Mouse (Mus musculus) kidney, postnatal 25 days (tissue): Measurements from ENCODE around the gene Arfgef3.
A peak's percentile ranks its signal among the peaks of the same experiment; 100 is the strongest.
"Not testable (repeated sequence)": the region's sequence is repeated elsewhere in the genome, so short reads cannot be mapped to it uniquely, and the experiment has no call there.

ENCODE experiments used
- DNase-seq, 2 experiments: peaks; one replicate each; pipeline ENCODE4 v3.0.0; 2021; ENCODE audit warnings: mixed read lengths in 2 of 2

The Arfgef3 gene

DNA sequence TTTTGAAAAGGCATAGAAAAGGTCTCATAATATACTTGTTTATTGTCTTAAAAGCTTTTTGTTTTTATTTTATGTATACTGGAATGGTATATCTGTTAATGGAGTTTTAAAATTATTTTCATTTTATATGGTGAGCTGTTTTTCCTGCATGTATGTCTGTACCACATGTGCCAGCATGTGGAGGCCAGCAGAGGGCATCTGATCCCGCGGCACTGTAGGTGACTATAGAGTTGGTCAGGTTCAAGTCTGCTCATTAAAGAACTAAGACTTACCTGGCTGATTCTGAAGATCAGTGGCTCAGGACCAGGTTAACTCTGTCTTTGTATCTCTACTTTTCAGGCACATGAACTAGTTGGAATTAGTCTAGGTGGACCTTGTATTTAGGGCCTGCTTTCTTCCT is 171.2 kb downstream of the Arfgef3 start:
- peak in 1 of 2 experiments; percentile 18 for DNase-seq

- DNase-seq, result peak; percentile 43 to 74
These were observed 180.8 kb downstream of the Arfgef3 start for GRCm38 (mm10) chr10:18562940-18563339.

DNA sequence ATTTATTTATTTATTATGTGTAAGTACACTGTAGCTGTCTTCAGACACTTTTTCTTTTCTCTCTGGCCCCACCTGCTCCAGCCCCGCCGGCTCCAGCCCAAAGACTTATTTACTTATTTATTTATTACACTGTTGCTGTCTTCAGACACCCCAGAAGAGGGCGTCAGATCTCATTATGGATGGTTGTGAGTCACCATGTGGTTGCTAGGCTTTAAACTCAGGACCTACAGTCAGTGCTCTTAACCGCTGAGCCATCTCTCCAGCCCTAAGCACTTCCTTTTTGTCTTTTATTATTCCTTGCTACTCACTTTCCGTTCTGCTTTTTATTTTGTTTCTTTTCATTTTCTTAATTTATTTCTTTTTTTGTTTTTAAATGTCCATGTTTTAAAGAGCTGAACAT is 182.3 kb downstream of the Arfgef3 start:
- DNase-seq, result no peak

DNA sequence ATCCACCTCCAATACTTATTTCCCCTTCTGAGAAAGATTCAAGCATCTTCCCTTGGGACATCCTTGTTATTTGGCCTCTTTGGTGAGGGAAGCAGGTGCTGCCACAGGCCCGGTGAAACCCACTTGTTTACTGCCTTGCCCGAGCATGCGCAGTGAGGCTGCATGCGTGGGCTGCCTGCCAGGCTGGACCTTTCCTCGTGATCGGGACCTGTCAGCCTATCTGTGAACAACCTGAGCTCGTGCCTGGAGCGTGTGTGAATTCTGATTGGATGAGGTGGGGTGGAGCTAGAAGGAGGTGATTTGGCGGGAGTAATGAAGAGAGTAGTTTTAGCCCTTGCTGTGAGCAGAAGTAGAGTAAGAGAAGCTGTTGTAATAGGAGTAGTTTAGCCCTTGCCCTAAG is 184.7 kb downstream of the Arfgef3 start:
- DNase-seq, result not testable (repeated sequence)

DNA sequence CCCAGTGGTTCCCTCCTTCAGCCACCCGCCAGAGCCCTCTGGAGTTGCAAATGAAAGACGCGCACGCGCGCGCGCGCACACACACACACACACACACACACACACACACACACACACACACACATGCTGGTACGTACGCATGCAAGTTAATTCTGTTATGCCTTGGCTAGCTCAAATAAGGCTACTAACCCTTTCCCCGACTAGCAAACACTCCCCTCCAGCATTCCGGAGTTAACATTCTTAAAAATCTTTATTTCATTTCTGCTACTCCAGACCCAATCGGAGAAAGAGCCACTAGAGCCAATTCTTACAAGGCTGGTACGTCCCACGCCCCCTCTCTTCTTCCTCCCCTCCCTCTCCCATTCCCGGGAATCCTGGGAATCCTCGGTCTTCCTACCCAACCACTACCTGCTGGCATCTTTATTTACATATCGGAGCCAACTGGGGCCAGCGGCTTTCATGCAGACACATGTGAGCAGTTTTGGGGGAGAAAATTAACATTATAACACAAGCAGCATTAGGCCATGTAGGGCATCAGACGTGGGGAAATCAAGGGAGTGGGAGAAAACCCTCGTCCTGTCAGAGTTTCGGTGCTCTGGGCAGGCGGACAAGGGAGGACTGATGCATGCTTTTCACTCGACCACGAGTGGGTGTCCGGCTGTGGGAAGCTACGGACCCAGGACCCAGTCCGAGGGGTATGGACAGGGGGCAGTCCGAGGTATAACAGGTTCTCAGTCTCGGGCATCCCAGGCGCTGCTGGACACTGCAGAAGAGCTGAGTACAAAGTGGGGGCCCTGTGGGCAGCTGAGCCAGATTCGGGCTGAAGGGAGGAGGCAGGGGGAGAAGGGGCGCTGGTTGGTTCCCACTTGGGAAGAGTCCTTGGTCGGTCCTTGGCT is 194.2 kb downstream of the Arfgef3 start:
- peak in 1 of 2 experiments; percentile 21 for DNase-seq

GRCm38 (mm10) chr10:18547381-18547780 is 196.4 kb downstream of the Arfgef3 start:
- DNase-seq, result peak in 1 of 2 experiments; percentile 13

- peak; percentile 65 to 79 for DNase-seq
These were observed 197.9 kb downstream of the Arfgef3 start, which contains the start of gene Hebp2 for GRCm38 (mm10) chr10:18545813-18546235. TSS of gene Hebp2 (minus strand) at chr10:18546076.

DNA sequence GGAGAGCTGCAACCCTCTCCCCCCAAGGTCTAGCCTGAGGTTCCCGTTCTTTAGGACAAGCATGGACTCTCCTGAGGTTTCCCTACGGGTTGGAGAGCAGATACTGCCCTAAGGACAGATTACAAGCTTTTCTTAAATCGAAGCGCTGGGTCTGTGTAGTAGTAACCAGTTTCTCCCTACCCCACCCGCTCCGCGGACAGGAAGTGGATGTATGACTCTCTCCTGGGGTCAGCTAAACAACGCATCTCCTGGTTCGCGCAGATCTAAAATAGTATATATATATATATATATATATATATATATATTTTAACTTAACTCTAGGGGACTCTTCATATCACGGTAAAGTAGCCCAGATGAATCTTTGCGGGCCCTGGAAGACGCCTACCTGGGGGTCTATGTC is 198.4 kb downstream of the Arfgef3 start:
- DNase-seq, result no peak

GRCm38 (mm10) chr10:18536889-18537288 is 206.9 kb downstream of the Arfgef3 start:
- DNase-seq, result no peak

- no peak for DNase-seq
These were observed 211.5 kb downstream of the Arfgef3 start for GRCm38 (mm10) chr10:18532293-18532692.
